Mouse (Mus musculus) erythroblast, embryonic 14.5 days (primary cell): Measurements from ENCODE around the gene Usp9x.

Source experiments
- GATA1 ChIP-seq: IDR thresholded peaks from 2 replicates; pipeline ENCODE4 v1.6.1; 2012; ENCODE audit warnings: low read length, inconsistent platforms, mixed read lengths
- TAL1 ChIP-seq: IDR thresholded peaks from 3 replicates; pipeline ENCODE4 v1.6.1; 2012; ENCODE audit warnings: low read length, inconsistent platforms, mixed read lengths

DNA sequence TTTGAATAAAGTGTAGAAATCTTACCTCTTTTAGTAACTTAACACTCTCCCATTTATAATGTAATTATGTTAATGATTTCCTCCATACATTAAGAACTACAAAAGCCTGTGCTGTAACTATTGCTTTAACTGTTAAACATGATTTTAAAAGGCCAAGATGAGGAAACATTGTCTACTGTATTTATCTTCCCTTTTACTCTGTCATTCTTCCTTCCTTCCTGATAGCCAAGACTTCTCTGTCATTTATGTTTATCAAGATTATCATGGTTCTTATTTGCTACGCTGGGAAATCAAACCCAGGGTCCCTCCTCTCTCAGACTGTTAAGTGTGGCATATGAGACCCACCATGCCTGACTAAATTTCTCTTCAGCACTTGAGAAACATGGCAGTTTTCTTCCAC lies 30.9 kb upstream of the Usp9x start:
- no peak for TF ChIP-seq TAL1
- no peak for TF ChIP-seq GATA1
